Mouse (Mus musculus): ENCODE data around the gene Ap4b1. TPM values are rescaled to one million over a fixed set of nuclear protein-coding genes. Genes with fewer than 3 reads are reported as not detected.

The Ap4b1 gene
- total RNA-seq (2021): 10 to 100 TPM; 12.7 to 13.9 TPM
- long read RNA-seq, experiment 1, transcript Ap4b1-201 (10 exons, 2,799 nt): major isoform, 16 of 22 reads
- long read RNA-seq, experiment 1, partial matches to known transcripts: 1 of 22 reads
- long read RNA-seq, experiment 1, other reads (novel, unspliced or antisense): 2 of 22 reads
- long read RNA-seq, experiment 2, transcript Ap4b1-201 (10 exons, 2,799 nt): major isoform, 8 of 12 reads
- long read RNA-seq, experiment 2, partial matches to known transcripts: 1 of 12 reads
- long read RNA-seq, experiment 2, other reads (novel, unspliced or antisense): 2 of 12 reads

DNA sequence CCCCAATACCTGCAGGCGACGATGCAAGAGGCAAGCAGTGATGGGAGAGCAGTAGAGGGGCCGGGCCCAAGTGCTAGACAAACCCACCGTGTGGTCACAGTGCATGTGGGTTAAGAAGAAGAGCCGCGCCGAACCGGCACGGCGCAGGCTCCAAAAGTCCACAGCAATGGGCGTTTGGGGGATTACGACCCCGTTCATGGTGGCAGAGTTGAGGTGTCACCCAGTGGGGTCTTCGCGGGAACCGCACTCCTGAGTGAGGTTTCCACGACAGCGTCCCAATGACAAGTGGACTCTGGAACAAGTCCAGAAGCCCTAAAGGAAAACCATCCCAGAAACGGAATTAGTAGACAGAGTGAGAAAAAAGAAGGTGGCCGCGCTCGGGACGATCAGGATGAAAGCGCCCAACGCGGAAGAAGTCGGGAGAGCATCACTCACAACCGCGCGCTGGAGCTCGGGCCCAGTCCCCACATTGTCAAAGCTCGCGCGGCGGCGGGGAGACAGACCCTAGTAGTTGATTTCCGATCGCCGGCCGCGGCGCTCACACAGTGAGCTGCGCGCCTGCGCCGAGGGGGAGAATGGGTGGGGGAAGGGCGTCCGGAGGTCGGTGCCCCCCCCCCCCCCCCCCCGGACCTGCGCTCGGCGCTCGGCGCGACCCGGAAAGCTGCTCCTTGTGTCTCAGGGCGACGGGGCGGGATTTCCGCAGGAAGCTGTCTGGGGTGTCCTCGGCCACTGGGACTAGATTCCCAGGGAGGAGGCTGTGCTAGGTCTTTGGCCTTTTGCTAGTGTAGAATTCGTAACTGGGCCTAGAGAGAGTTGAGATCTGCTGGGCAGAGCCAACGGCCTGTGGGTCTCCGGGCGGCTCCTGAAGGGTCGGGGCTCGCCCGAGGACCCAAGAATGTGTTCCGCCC, at the start of gene Ap4b1, which contains the start of the genes Dclre1b and Gm43064:
TSS of gene Ap4b1 (plus strand) at position 630 of the 908 bp plus-strand sequence.
TSS of gene Dclre1b (minus strand) at position 554 of the 908 bp plus-strand sequence.
TSS of gene Gm43064 (plus strand) at position 683 of the 908 bp plus-strand sequence.
- intact Hi-C loops (cut with DNase I): loop anchor here (1.0 to 5.0 kb wide), 2 partner anchors 18 to 37 kb away; partner anchors contain the start of gene Hipk1
- peak; percentile 93 to 94 for DNase-seq

DNA sequence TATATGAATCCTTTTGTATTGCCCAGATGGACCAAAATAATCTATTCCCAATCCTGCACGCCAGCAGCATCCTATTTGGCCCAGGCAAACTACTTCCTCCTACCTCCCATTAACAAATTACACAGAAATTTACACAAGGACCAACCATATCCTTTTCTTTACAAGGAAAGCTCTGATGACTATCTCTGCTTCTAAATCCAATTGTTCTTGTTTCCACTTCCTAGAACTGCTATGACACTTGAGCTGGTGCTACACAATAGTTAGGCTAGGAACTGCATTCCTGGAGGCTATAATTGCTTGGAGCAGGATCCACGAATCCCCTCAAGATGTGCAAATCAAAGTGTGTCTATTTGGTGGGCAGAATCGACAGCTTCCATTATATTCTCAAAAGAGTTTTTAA, 42.5 kb upstream of the Ap4b1 start:
- intact Hi-C loops (cut with DNase I): no loop called here
- DNase-seq: no peak

GRCm38 (mm10) chr3:103771531-103772130, 37.7 kb upstream of the Ap4b1 start:
- peak; percentile 69 to 85 for DNase-seq
- intact Hi-C loops (cut with DNase I): loop anchor here (2.0 to 5.0 kb wide), 2 partner anchors 19 to 36 kb away; partner anchors contain the start of genes Ap4b1, Dclre1b, Gm43064 and Hipk1

DNA sequence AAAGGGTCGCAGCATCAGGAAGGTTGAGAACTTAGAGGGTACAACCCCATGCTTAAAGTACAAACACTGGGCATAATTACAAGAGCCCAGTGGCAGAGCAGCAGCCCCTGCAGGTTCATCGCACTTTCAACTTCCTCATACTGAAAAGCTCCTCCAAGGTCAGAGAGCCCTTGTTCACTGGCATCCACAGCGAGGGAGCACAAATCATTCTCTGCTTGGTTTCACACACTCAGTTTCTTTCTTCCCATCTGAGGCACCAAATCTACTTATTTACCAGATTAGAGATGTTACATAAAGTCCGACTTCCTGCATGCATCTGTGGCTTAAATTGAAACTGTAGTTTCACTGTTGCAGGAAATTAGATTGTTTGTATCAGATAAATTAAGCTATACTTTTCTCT, 36.5 kb upstream of the Ap4b1 start:
- intact Hi-C loops (cut with DNase I): loop anchor here (2.0 to 5.0 kb wide), 2 partner anchors 18 to 34 kb away; partner anchors contain the start of genes Ap4b1, Dclre1b, Gm43064 and Hipk1
- no peak for DNase-seq

GRCm38 (mm10) chr3:103773508-103773907, 35.8 kb upstream of the Ap4b1 start:
- intact Hi-C loops (cut with DNase I): loop anchor here (2.0 to 5.0 kb wide), 2 partner anchors 17 to 34 kb away; partner anchors contain the start of genes Ap4b1, Dclre1b, Gm43064 and Hipk1
- DNase-seq: no peak

DNA sequence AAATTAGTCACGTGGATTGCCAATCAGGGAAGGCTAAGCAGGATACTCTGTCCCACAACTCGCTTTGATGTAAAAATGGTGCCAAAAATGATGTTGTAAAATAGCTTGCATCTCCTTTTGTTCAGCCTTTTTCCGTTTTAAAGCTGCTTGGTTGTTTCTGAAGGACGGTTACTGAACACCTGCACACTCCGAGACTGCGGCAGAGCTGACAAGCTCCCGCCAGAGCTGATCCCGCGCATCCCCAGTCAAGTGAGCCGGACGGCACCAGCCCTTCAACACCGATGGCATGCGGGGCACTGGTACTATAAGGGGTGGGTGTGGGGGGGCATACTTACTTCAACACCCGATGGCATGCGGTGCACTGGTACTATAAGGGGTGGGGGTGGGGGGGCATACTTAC, 35.3 kb upstream of the Ap4b1 start:
- intact Hi-C loops (cut with DNase I): loop anchor here (5.0 kb wide), 1 partner anchor 33 kb away; the partner anchor contains the start of genes Ap4b1, Dclre1b and Gm43064
- no peak for DNase-seq

- intact Hi-C loops (cut with DNase I): no loop called here
- no peak for DNase-seq
These were observed 31.4 kb upstream of the Ap4b1 start for GRCm38 (mm10) chr3:103777940-103778339.

DNA sequence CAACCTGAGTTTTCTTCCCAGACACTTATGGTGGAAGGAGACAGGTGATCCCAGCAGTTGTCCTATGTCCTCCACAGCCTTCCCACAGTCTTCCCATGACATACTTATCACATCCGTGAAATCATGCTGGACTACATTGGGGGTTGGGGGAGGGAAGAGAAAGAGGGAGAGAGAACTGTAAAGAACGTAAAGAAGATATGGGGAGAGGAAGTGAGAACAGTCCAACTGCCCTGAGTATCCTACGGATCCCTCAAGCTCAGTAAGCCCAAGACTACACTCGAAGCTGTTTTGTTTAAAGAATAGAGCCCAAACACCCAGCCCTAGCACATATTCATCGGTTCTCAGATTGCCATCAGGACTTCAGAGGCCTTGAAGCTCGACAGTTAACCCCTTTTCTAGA, 30.7 kb upstream of the Ap4b1 start:
- intact Hi-C loops (cut with DNase I): no loop called here
- DNase-seq: no peak

GRCm38 (mm10) chr3:103779183-103779582, 30.1 kb upstream of the Ap4b1 start:
- no peak for DNase-seq
- intact Hi-C loops (cut with DNase I): no loop called here

GRCm38 (mm10) chr3:103780271-103780670, 29.0 kb upstream of the Ap4b1 start:
- intact Hi-C loops (cut with DNase I): no loop called here
- DNase-seq: no peak

DNA sequence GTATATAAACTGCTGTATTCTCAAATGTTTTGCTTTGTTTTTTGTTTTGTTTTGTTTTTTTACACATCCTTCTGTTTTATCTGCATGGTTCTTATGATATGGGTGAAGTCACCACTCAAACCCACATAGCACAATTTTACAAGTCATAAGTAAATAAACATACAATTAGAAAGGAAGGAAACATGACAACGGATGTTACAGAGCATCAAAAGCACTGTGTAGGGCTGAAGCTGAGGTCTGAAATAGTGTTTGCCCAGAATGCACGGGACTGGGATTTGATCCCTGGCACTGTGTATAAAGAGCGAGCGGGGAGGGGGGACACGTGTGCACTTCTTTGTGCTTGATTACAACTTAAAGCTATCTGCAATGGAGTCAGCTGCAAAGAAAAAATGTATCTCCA, 28.5 kb upstream of the Ap4b1 start:
- DNase-seq: no peak
- intact Hi-C loops (cut with DNase I): no loop called here

GRCm38 (mm10) chr3:103782844-103783609, 26.3 kb upstream of the Ap4b1 start:
- intact Hi-C loops (cut with DNase I): no loop called here
- DNase-seq: no peak

DNA sequence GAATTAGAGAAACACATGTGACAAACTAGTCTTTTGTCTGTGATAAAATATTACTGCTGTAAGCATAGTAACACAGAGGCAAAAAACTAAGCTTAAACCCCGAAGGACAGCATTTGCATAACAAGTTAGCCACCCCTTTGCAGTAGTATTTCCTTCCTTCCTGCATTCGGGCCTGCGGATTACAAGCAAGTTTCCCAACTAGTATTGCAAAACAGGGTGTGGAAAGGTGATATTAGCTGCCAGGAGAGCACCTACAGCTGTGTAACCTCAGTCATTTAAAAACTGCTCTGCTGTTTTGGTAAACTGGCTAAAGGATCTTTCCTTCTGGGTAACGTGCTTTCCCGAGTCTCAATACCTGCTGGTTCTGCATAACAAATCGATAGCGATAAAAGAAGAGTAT, 22.1 kb upstream of the Ap4b1 start:
- DNase-seq: no peak
- intact Hi-C loops (cut with DNase I): loop anchor here (5.0 kb wide), 1 partner anchor 35 kb away; no protein-coding TSS in a partner anchor

DNA sequence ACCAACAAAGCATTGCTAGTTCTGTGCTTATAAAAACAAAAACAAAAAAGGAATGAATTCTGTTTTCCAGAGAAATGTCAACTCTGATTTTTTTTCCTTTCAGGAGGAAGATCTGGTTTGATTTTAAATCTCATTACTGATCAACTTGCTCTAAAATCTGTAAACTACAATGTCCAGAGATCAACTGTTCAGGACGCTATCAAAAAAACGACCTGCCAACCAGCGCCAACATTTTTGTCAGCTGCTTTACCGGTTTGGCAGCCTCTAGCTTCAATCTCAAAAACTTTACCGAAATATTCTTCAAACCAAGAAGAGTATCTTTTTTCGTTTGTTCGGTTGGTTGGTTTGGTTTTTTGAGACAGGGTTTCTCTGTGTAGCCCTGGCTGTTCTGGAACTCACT, 20.2 kb upstream of the Ap4b1 start:
- intact Hi-C loops (cut with DNase I): loop anchor here (5.0 kb wide), 1 partner anchor 37 kb away; no protein-coding TSS in a partner anchor

GRCm38 (mm10) chr3:103789891-103790345, 19.4 kb upstream of the Ap4b1 start:
- DNase-seq: peak; percentile 34 to 38
- intact Hi-C loops (cut with DNase I): loop anchor here (2.0 to 5.0 kb wide), 3 partner anchors 17 to 51 kb away; partner anchors contain the start of genes Gm10964 and Olfml3

More for the DNA sequence above, 20.2 kb upstream of the Ap4b1 start:
- DNase-seq: no peak

GRCm38 (mm10) chr3:103790346-103791145, 18.8 kb upstream of the Ap4b1 start:
- DNase-seq: peak in 1 of 2 experiments; percentile 52
- intact Hi-C loops (cut with DNase I): loop anchor here (1.0 to 2.0 kb wide), 3 partner anchors 18 to 52 kb away; partner anchors contain the start of genes Ap4b1, Dclre1b, Gm10964 and Gm43064

DNA sequence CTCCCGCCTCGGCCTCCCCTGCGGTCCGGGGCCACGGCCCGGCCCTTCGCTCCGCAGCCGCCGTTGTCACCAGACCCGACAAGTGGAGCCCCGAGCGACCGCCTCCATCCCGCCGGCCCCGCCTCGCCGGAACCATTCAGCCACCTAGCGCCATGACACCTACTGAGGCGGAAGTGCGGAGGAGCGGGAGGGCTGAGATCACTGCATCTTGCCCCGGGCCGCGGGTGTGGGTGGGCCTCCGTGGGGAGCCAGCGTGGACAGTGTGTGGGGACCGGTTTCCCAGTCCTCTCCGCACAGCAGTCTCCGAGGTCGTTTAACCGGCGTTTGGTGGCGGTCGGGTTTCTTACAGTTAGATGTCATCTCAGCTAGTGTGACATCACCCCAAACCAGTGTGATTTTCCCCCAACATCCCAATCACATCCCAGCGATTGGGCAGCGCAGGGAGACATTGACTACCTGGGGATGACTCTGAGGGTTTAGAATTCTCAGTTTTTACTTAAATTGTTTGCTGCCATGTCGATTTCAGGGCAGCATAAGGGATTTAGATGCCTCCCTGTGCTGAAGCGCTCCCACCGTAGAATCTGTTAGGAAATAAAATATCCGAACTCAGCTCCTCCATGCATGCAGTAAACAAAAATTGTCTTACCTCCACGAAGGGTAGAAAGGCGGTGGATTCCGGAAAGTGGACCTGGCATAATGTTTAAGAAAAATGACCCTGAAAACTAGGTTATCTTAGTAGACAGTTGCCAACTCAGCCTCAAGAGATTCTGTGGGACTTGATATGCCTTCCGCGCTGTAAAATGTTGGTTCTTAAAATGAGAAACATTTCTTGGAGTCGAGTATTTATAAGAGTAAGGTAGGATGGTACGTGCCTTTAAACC, 17.9 kb upstream of the Ap4b1 start, which contains the start of gene Hipk1:
TSS of gene Hipk1 (minus strand) at position 334 of the 881 bp plus-strand sequence.
- intact Hi-C loops (cut with DNase I): loop anchor here (1.0 to 2.0 kb wide), 3 partner anchors 18 to 53 kb away; partner anchors contain the start of genes Ap4b1, Dclre1b, Gm10964 and Gm43064

More for the DNA sequence above, 17.9 kb upstream of the Ap4b1 start, which contains the start of gene Hipk1:
- DNase-seq: peak; percentile 93 to 94

Data from heart, postnatal 14 days (tissue).